Mouse (Mus musculus): Measurements from ENCODE around the gene Dhrs9.
"Not testable (repeated sequence)": the region's sequence is repeated elsewhere in the genome, so short reads cannot be mapped to it uniquely, and the experiment has no call there.

Dhrs9 gene

DNA sequence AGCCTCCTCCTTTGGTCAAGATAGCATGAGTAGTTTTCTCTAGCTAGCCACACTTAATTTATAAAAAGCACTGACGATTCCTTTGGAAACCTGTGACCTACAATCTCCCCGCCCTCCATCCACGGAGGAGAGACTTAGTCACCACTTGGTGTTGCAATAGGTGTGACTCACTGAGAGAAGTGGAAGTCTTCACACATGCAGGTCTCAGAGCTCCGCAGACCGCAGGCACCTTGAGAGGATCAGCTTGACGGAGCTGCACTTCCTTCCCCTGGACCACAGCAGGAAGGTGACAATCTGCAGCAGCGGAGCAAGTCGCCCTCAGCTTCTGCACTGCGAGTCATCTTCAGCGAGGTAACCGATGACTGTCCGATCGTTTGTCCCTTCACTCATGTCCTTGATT lies at the start of gene Dhrs9:
Gene Dhrs9 (plus strand): TSS at position 165 of the 400 bp plus-strand sequence.
- no peak for DNase-seq (ENCODE audit: low read depth, low spot score)

DNA sequence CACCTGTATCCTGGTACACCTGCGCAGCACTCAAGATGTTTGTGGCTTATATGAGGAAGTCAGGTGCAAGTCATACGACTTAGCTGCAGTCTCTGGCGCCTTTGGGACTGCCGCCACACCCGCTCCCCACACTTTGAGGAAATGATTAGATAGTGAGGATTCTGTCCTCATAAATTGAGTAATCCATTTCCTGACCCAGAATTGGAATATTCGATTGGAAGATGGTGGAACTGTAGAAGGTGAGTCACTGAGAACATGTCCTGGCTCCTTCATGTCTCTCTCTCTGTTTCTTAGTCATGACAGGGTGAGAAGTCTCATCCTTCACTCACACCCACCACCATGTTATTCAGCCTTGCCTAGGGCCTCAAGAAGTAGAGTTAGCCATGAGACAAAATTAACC lies 48.7 kb upstream of the Dhrs9 start:
- not testable (repeated sequence) for DNase-seq (ENCODE audit: low read depth, low spot score)

DNA sequence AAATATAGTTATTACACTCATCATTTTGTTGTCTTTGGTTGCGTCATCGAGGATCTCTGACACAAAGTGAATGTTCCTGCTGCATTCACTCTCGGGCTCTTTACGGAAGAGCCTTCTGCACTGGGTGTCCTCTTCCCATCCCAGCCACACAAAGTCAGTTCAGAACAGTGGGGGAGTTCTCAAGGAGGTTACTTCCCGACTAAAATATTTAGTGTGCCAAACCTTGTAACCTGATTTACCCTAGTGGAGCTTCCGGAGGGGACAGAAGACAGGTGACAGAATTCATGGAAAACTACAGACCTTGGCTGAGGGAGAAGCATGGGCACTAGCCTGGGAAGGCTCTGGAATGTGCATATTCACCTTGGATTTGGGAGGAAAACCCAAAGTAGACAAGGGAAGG lies 38.7 kb upstream of the Dhrs9 start:
- no peak for DNase-seq (ENCODE audit: low read depth, low spot score)

DNA sequence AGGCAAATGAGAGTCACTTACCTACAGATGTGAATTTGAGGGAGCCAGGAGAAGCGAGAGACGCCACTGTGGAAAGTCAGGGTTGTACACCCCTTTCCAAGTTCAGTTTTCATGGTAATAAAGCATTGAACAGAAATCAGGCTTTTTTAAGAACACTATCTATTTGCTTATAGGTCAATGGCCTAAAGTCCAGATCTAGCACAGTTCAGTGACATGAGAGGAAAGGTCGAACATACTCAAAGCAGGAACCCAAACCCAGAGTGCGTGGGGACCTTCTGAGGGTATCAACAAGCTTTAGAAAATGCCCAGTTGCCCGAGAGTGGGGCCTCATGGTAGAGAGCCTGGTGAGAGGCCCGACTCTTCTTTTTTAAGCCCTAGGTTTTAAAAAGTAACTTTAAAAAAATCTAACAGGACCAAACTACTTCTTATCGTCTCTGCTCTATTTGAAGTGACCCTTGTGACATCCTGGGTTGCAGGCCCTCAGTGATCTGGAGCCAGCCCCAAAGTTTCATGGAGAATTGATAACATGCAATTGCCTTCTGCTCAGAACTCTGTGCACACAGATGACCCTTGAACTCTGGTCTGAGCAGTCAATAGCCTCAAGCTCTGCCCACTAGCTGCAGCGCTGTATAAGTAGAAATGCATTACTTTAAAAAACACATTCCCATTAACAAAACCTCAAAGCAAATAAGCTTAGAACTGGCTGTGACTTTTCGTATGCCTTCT lies 37.6 kb upstream of the Dhrs9 start, which contains the start of gene Abcb11:
Gene Abcb11 (minus strand): TSS at position 121 of the 726 bp plus-strand sequence.
- DNase-seq (ENCODE audit: low read depth, low spot score): no peak

DNA sequence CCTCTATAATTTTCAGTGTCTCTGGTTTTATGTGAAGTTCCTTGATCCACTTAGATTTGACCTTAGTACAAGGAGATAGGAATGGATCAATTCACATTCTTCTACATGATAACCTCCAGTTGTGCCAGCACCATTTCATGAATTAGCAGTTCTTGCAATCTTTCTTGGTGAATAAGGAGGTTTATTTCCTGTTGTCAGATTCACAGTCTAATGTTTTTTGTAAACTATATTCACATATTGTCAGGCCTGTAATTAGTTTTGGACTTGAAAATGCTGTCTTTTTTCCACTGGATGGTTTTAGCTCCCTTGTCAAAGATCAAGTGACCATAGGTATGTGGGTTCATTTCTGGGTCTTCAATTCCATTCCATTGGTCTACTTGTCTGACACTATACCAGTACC lies 24.8 kb upstream of the Dhrs9 start:
- DNase-seq (ENCODE audit: low read depth, low spot score): not testable (repeated sequence)

DNA sequence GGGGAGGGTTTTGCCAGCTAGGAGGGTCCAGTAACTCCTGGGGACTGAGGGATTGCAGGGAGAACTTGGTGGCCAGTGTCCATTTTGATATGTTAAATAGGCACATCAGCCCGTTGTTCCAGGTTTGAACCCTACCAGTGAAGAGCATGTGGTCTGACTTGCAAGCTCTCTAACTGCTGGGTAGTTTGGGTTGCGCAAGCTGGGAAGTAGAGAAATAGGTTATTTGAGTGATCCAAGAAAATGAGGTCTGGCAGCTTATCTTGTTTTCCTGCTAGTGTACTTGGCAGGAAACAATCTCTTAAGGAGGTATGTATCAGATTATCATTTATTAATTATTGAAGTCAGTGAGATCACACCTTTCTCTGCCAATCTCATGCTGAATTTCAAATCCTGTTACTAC lies 15.4 kb upstream of the Dhrs9 start:
- DNase-seq (ENCODE audit: low read depth, low spot score): no peak

DNA sequence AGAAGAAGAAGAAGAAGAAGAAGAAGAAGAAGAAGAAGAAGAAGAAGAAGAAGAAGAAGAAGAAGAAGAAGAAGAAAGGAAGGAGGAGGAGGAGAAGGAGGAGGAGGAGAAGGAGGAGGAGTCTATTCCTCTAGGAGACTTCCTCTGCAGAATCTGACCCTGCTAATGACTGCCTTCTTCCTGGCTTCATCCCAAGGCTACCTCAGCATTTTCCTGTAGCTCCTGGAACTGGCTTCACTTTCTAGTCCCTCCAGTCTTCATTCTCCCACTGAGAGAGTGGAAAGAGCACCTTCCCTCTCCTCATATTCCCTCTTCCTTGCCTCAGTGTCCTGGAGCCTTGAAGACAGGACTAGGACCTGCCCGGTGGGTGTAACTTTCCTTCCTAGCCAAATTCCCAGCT lies 15.0 kb upstream of the Dhrs9 start:
- no peak for DNase-seq (ENCODE audit: low read depth, low spot score)

DNA sequence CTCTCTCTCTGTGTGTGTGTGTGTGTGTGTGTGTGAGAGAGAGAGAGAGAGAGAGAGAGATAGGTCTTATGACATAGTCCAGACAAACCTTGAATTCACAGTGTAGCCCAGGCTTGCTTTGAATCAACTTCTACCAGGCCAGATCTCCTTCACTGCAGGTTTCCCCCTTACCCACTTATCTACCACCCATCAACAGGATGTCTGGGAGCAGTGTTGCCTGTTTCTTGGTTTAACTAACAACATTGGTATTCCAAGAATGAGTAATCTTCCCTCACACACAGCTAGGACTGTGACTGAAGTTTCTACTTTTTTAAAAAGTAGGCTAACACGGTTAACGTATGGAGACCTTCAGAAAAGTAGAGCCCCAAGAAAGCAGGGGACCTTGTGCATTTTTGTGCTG lies 3.5 kb upstream of the Dhrs9 start:
- DNase-seq (ENCODE audit: low read depth, low spot score): no peak

DNA sequence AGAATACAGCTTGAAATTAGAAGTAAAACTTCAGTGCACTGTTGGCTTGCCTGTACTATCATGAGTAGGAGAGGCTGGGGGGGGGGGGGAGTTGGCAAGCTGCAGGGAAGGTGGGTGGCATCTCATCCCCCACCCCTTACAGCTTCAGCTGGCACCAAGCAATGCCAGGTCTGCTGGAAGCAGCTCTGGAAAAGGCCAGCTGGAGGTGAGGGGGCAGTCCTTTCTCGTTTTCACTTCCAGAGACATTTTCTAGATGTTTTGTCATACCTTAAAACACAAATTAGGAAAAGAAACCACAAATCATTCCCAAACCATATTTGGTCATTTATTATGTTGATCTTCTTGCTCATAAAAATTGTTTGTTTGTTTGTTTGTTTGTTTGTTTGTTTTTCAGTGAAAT lies 444 bp upstream of the Dhrs9 start:
- DNase-seq (ENCODE audit: low read depth, low spot score): no peak

DNA sequence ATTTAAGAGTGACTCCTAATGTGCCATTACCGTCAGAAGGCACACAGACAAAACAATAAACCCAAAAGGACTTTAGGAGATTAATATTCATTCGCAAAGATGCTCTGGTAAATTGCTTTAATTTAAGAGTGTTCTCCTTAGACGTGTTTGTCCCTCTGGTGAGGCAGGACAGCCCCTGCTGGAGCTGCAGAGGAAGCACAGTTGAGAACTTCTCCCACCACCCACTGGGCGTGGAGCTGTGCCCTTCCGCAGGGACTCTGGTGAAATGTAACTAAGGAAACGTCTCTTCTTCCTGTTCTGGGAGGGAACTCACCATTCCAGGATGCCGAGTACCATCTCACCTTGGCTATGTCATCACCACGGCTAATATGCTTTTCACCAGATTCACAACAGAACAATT lies 1.5 kb downstream of the Dhrs9 start:
- DNase-seq (ENCODE audit: low read depth, low spot score): no peak

DNA sequence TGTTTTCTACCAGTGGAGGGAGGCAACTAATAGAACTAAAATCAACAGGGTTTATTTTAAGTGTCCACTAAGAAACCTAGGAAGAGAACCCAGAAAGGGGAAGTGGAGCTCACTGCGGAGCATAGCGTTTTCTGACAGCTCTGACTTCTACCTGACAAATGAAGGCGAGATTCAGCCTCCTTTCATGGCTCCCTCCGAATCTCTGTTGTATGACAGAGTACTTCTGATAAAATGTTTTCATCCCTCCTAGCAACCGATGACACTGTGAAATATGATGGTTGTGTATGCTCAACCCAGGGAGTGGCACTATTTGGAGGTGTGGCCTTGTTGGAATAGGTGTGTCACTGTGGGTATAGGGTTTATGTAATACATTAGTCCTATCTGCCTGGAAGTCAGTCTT lies 2.6 kb downstream of the Dhrs9 start:
- no peak for DNase-seq (ENCODE audit: low read depth, low spot score)

DNA sequence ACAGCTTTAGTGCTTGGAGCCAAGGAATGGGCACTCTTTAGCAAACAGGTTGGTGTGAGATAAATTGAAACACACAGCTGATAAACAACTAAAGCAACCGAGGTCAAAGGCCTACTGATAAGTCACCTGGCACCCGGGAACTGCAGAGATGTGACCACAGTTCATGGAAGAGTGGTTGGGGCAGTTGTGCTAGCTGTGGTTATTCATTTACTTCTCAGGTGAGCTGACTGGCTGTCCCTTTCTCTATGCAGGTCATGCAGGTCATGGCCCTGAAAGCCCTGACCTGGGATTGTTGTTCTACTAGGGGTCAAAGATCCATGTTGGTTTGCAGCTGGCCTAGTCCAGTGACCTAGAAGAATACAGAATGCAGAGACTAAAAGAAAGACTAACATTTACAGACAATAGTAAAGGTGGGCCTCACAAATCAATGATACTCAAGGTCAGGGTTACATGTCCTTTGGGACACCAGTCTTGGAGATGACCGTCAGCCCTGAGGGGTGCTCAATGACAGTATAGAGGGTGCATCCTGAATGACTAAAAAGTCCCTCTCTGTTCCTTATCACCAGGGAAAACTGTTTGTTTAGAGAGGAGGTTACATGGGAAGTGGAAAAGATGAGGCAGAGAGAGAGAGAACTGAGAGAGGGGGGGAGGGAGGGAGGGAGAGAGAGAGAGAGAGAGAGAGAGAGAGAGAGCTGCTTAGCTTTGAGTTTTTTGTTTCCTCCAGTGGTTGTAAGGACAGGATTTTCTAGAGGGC lies 6.0 kb downstream of the Dhrs9 start:
- DNase-seq (ENCODE audit: low read depth, low spot score): no peak

DNA sequence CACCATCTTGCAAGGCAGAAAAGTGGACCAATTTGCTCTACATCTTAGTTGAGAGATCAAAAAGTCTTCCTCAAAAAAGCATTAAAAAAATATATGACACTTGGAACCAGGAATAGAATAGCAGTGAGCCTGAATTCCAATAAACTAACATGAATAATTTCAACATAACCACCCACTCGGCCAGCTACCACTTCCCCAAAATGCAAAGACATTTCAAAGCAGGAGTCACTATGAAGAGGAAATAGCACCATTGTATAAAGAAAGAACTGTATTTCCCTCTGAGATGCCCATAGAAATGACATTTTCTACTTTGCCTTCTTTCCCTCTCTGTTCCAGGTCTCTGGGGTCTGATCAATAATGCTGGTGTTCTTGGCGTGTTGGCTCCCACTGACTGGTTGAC lies 13.7 kb downstream of the Dhrs9 start:
- no peak for DNase-seq (ENCODE audit: low read depth, low spot score)

DNA sequence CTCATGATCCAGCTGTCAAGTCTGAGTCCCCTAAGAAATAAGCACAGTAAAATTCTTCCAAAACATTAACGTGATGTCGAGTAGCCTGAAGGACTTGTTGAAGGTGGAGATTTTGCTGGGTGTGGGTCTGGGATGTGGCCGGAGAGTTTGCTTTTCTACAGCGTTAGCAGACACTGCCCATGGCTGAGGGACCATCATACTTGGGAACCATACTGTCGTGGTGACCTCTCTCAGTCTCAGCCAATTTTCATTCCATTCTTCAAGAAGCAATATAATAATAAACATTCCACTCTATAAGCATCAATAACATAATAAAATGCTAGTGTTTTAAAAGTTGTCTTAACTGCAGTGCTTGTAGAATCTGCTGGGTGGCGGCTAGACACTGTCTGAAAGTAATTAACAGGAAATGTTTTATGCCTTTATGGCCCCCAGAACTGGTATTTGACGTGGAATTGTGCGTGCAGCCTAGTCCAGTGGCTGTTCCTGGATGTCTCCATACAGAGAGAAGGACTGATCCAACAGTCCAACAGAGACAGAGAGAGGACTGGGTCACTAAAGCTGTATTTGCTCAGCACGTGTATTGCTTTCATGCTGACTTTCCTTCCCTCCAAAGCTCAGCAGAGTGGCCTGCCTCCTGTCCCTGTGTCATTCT lies 15.5 kb downstream of the Dhrs9 start:
- no peak for DNase-seq (ENCODE audit: low read depth, low spot score)

DNA sequence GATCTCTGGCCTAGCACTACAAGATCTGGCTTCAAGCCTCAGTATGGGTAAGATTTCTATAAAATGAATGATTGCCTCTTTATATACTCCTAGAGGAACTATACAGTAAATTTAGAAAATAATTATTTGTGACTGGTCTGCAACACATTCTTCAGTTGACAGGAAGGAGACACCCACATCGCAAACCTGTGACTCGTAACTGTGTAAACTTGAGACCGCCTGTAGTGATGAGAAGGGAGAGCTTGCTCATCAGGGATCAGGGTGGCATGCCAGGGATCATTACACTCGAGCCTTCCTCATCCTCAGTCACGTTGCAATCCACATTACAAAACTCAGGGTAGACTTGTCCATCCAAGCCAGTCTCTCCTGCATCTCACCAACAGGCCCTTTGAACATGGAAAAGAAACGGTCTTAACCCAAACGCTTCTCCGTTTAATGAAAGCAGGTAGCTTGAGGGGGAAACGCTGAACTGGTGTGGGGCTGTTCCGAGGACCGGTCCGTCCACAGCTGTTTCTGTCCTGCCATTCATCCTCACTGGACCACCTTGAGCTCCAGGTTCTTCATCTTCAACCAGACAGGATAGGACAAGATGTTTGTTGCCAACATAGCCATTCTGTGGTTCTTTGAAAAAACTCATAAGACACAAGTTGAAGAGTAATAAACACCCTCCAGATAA lies 16.7 kb downstream of the Dhrs9 start:
- DNase-seq (ENCODE audit: low read depth, low spot score): no peak

DNA sequence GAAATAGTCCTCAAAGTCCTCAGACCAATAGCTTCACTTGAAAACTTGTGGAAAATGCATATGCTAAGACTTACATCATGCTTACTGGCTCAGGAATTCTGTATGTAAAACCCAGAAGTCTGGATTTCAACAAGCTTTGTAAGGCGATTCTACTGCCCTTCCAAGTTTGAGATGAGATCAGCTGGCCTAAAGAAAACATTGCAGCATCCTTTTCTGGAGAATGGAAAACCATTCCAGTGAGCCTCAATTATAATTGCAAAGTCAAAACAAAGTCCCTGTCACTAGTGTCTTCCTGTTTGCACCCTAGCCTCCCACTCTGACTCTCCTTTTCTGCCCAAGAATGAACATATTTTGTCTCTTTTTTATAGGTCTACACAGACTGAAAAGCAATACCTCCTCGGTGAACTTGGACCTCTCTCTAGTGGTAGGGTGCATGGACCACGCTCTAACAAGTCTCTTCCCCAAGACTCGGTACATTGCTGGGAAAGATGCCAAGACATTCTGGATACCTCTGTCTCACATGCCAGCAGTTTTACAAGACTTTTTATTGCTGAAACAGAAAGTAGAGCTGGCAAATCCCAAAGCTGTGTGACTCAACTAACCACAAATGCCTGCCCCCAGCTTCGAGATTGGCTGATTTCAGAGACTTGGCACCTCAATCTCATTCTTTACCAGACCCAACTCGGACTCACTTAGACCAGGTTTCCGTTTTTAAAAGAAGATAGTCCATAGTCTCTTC lies 20.8 kb downstream of the Dhrs9 start:
- no peak for DNase-seq (ENCODE audit: low read depth, low spot score)

DNA sequence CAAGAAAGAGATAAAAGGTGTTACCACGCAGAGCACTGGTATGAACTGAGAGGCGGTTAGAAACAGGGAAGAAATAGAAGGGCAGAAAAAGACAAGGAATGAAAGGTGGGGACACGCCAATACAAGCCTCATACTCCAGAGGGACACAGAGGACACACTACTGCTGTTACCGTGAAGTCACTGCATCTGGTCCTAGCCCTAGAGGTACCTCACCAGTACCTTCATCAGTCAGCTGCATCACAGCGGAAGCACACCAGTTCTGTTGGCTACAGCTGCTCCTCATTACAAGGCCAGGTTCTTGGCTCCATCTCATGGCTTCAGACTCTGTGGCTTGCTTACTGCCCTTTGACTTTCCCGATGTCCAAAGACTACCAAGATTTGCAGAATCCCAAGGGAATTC lies 21.6 kb downstream of the Dhrs9 start:
- no peak for DNase-seq (ENCODE audit: low read depth, low spot score)

DNA sequence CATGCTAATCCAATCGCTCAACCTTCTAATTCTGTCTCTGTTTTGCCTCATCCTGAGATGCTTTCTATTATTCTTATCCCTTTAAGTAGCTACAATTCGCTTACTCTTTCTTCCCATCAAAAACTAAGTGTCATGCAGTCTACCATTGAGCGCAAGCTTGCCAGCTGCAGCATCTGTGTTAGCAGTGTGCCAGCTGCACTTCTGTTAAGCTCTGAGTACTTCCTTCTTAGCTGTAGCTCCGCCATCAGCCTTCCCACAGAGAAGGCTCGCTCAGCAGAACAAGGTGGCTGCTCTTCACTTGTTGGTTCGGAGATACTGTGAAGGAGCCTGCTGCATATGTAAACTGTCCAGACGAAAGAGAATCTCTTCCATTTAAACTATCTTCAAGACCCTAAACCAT lies 22.1 kb downstream of the Dhrs9 start:
- DNase-seq (ENCODE audit: low read depth, low spot score): no peak

DNA sequence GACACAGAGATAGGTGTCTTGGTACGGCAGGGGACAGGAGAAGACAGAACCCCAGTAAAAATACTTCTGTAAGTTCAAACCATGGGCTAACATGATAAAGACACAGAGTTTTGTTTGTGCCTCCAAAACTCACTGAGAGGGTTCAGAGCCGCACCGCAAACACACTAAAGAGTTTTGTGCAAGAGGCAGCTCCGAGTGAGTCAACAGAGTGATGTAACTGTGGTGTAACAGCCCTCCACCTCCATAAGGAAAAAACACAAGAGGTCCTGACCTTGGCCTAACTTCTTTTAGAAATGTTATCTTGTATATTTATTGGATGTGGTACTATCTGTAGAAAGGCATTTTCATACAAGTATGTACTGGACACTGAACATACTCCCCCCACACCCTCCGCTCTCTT lies 25.4 kb downstream of the Dhrs9 start:
- DNase-seq (ENCODE audit: low read depth, low spot score): no peak

DNA sequence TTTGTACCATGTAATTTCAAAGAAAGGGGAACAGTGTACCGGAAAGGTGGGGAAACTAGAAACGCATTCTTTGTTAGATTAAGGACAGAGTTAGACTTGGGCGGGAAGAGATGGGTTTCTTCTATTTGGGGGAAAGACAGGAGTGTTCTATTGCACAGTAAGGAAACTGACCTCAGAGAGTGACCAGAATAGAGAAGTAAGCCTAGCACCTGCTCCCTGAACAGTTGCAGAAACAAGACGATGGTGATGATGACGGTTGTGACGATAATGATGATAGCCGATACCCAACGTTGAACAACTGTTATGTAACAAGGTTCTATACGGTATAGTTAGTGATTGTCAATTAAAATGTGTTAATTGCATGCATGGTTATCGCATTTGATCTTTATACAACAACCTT lies 34.3 kb downstream of the Dhrs9 start:
- DNase-seq (ENCODE audit: low read depth, low spot score): no peak

DNA sequence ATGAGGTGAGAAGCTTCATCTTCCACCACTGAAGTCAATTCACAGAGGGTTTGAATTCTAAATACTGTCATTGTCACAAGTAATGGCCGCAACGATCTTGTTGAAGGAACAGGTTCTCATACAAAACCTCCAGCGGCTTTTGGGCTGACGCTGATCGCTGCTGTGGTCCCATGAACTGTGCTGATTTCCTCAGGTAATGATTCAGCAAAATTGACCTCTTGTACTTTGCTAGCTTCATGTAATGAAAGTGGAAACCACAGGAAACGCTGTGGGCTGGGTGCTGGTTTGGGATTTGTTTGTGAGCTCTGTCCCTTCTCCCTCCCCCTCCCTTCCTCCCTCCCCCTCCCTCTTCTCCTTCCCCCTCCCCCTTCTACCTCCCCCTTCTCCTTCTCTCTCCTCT lies 34.8 kb downstream of the Dhrs9 start:
- no peak for DNase-seq (ENCODE audit: low read depth, low spot score)
